Mouse (Mus musculus): ENCODE measurements at regions not wholly inside any gene's neighbourhood (a gene's known extent, or its start where the extent isn't known, plus 50 kb on each side); places are given as distances from the start of the nearest gene placed in this dataset.
A peak's percentile ranks its signal among the peaks of the same experiment; 100 is the strongest.

DNA sequence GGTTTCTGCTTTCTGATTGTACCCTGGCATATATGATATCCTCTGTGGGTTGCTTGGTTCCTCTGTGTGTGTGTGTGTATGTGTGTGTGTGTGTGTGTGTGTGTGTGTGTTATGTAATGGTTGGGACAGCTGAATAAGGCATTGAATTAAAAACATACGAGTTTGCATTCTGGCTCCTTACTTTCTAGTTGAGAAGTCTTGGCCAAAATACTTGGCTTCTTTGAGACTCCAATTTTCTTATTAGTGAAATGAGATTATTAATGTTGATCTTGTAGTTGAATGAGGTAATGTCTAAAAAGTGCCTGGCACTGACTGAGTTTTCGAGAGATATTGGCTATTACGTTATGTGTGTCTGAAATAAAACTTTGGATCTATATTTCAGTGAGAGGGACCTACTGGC, 88.0 kb upstream of the Serp2 start:
- Histone ChIP-seq H3K27me3 (ENCODE audit: control insufficient read depth, insufficient read depth, low read depth, low read length) (no peaks in the 10 kb centered on the region), H3K9me3 (replicated peaks; ENCODE audit: control insufficient read depth, low read length) (no peaks in the 10 kb centered on the region), H3K36me3 (ENCODE audit: control insufficient read depth, insufficient read depth) (no peaks in the 10 kb centered on the region), H3K4me3 (ENCODE audit: low read depth, low read length) (no peak overlapping the region), H3K9ac (ENCODE audit: low read depth, low read length) (no peak overlapping the region), H3K4me1 (ENCODE audit: control insufficient read depth, low read depth, low read length) (peaks cover 2% of the 10 kb centered on the region), H3K4me2 (ENCODE audit: low read depth, low read length) (no peak overlapping the region), H3K27ac (ENCODE audit: low read length) (no peak overlapping the region)
- no peak for ATAC-seq (ENCODE audit: low read depth)
- WGBS (ENCODE audit: insufficient replicate concordance): 60% methylated on average over 3 of the region's 3 CpGs

DNA sequence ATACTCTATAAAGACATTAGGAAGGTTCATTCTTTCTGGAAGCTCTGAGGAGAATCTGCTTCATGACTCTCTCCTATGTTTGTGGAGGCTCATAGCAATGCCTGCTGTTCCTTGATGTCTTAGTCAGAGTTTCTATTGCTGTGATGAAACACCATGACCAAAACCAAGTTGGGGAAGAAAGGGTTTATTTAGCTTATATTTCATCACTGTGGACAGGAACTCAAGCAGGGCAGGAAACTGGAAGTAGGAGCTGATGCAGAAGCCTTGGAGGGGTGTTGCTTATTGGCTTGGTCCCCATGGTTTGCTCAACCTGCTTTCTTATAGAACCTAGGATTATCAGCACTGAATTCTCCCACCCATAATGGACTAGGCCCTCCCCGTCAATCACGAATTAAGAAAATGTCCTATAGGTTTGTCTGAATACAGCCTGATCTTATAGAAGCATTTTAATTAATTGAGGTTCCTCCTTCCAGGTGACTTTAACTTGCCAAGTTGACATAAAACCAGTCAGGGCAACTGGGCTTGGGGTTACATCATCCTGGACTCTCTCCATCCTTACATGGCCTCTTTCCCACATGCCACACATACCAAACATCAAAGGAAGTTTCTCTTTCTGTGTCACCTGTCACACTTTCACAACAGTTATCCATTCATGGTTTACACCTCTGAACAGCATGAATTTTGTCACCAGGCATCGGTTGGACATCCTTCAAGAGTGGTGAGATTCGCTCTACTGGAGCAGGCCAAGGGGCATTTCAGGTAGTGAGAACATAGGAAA, 85.3 kb upstream of the Serp2 start:
- H3K4me2 ChIP-seq (ENCODE audit: low read depth, low read length): no peak overlapping the region
- no peaks in the 10 kb centered on the region for H3K27me3 ChIP-seq (ENCODE audit: control insufficient read depth, insufficient read depth, low read depth, low read length)
- no peak overlapping the region for H3K27ac ChIP-seq (ENCODE audit: low read length)
- 69% methylated on average over 4 of the region's 4 CpGs for WGBS (ENCODE audit: insufficient replicate concordance)
- ATAC-seq (ENCODE audit: low read depth): peak; percentile 27; the same call in 1 of the 2 replicates
- H3K9me3 ChIP-seq (replicated peaks; ENCODE audit: control insufficient read depth, low read length): no peaks in the 10 kb centered on the region
- H3K4me3 ChIP-seq (ENCODE audit: low read depth, low read length): no peak overlapping the region
- no peaks in the 10 kb centered on the region for H3K4me1 ChIP-seq (ENCODE audit: control insufficient read depth, low read depth, low read length)
- H3K36me3 ChIP-seq (ENCODE audit: control insufficient read depth, insufficient read depth): no peaks in the 10 kb centered on the region
- H3K9ac ChIP-seq (ENCODE audit: low read depth, low read length): no peak overlapping the region

DNA sequence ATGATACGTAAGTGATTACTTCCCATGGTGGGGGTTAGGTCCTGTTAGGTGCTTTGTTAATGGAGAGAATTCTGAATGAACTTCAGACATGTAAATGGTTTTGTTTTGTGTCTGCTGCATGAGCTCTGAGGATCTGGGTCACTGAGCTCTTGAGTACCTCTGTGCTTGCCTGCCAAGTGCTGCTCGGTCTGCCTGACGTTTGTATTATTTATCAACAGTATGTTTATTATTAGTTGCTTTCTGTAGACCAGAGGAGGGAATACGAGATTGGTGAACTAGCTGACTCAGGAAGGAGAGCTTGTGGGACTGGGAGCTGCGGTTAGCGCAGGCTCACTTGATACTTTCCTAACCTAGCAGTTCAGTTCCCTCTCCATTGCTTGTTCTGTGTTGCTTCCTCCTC, 76.5 kb upstream of the Serp2 start:
- no peak for ATAC-seq (ENCODE audit: low read depth)
- 67% methylated on average over 6 of the region's 6 CpGs for WGBS (ENCODE audit: insufficient replicate concordance)
- Histone ChIP-seq H3K27me3 (ENCODE audit: control insufficient read depth, insufficient read depth, low read depth, low read length) (no peaks in the 10 kb centered on the region), H3K4me3 (ENCODE audit: low read depth, low read length) (no peak overlapping the region), H3K4me2 (ENCODE audit: low read depth, low read length) (no peak overlapping the region), H3K27ac (ENCODE audit: low read length) (no peak overlapping the region), H3K4me1 (ENCODE audit: control insufficient read depth, low read depth, low read length) (no peaks in the 10 kb centered on the region), H3K36me3 (ENCODE audit: control insufficient read depth, insufficient read depth) (no peaks in the 10 kb centered on the region), H3K9me3 (replicated peaks; ENCODE audit: control insufficient read depth, low read length) (no peaks in the 10 kb centered on the region), H3K9ac (ENCODE audit: low read depth, low read length) (no peak overlapping the region)

DNA sequence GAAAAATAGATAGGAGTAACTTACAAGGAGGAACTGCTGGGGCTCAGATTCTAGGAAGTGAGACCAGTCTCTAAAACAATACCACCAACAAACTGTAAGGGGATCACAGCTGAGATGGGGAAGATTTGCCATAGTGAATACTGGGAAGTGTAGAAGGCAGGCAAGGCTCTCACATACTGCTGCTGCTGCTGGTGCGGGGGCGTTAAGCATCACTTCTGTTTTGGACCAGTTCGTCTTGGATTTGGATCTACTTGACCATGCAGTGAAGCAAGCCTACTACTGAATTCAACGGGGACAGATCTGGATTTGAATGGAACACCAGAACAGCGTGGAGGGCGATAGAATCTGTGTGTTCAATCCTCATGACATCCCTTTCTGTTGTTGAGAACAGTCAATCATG, 76.1 kb upstream of the Serp2 start:
- no peaks in the 10 kb centered on the region for H3K27me3 ChIP-seq (ENCODE audit: control insufficient read depth, insufficient read depth, low read depth, low read length)
- no peak overlapping the region for H3K4me2 ChIP-seq (ENCODE audit: low read depth, low read length)
- 70% methylated on average over 6 of the region's 6 CpGs for WGBS (ENCODE audit: insufficient replicate concordance)
- no peak for ATAC-seq (ENCODE audit: low read depth)
- no peaks in the 10 kb centered on the region for H3K9me3 ChIP-seq (replicated peaks; ENCODE audit: control insufficient read depth, low read length)
- H3K9ac ChIP-seq (ENCODE audit: low read depth, low read length): no peak overlapping the region
- H3K4me1 ChIP-seq (ENCODE audit: control insufficient read depth, low read depth, low read length): no peaks in the 10 kb centered on the region
- H3K36me3 ChIP-seq (ENCODE audit: control insufficient read depth, insufficient read depth): no peaks in the 10 kb centered on the region
- H3K4me3 ChIP-seq (ENCODE audit: low read depth, low read length): no peak overlapping the region
- H3K27ac ChIP-seq (ENCODE audit: low read length): no peak overlapping the region

DNA sequence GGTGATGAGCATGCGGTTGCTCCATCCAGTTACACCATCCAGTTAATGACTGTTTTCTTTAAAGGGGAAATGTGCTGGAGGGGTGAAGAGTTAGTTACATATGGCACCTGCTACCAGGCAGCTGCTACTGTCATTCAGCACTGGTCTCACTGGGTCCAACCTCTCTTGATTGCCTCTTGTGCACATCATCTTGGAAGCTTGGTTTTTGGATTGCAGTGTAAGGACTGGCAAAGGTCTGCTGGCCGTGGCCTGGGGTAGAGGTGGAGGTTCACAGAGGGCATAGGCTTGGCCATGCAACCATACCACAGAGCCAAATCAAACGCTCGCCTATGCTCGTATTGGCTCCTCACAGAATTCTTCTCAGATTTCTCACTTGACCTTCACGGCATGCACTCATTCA, 75.1 kb upstream of the Serp2 start:
- Histone ChIP-seq H3K27ac (ENCODE audit: low read length) (no peak overlapping the region), H3K4me3 (ENCODE audit: low read depth, low read length) (no peak overlapping the region), H3K27me3 (ENCODE audit: control insufficient read depth, insufficient read depth, low read depth, low read length) (no peaks in the 10 kb centered on the region), H3K4me2 (ENCODE audit: low read depth, low read length) (no peak overlapping the region), H3K4me1 (ENCODE audit: control insufficient read depth, low read depth, low read length) (no peaks in the 10 kb centered on the region), H3K9ac (ENCODE audit: low read depth, low read length) (no peak overlapping the region), H3K9me3 (replicated peaks; ENCODE audit: control insufficient read depth, low read length) (no peaks in the 10 kb centered on the region), H3K36me3 (ENCODE audit: control insufficient read depth, insufficient read depth) (no peaks in the 10 kb centered on the region)
- no peak for ATAC-seq (ENCODE audit: low read depth)
- WGBS (ENCODE audit: insufficient replicate concordance): 61% methylated on average over 6 of the region's 6 CpGs

DNA sequence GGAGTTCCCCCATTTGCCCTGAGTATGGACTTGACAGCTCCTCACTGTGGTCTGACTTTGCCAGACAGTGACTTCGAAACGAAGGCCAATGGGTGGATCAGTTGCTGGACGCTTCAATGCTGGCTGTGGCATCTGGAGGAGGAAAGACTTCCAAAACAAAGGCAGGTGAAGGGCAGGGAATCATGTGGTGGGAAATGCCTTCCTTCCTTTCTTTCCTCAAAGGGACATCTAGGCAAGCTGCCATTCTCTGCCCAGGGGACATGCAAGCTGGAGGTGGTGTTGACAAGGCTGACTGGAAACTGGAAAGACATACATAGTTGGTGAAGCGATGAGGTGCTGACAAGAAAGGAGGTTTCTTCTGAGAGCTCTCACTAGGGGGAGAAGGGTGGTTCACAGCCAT, 74.5 kb upstream of the Serp2 start:
- H3K27ac ChIP-seq (ENCODE audit: low read length): no peak overlapping the region
- WGBS (ENCODE audit: insufficient replicate concordance): 67% methylated on average over 4 of the region's 4 CpGs
- H3K9ac ChIP-seq (ENCODE audit: low read depth, low read length): no peak overlapping the region
- H3K4me3 ChIP-seq (ENCODE audit: low read depth, low read length): no peak overlapping the region
- no peaks in the 10 kb centered on the region for H3K36me3 ChIP-seq (ENCODE audit: control insufficient read depth, insufficient read depth)
- no peaks in the 10 kb centered on the region for H3K9me3 ChIP-seq (replicated peaks; ENCODE audit: control insufficient read depth, low read length)
- no peak overlapping the region for H3K4me2 ChIP-seq (ENCODE audit: low read depth, low read length)
- no peaks in the 10 kb centered on the region for H3K4me1 ChIP-seq (ENCODE audit: control insufficient read depth, low read depth, low read length)
- H3K27me3 ChIP-seq (ENCODE audit: control insufficient read depth, insufficient read depth, low read depth, low read length): no peaks in the 10 kb centered on the region
- no peak for ATAC-seq (ENCODE audit: low read depth)

DNA sequence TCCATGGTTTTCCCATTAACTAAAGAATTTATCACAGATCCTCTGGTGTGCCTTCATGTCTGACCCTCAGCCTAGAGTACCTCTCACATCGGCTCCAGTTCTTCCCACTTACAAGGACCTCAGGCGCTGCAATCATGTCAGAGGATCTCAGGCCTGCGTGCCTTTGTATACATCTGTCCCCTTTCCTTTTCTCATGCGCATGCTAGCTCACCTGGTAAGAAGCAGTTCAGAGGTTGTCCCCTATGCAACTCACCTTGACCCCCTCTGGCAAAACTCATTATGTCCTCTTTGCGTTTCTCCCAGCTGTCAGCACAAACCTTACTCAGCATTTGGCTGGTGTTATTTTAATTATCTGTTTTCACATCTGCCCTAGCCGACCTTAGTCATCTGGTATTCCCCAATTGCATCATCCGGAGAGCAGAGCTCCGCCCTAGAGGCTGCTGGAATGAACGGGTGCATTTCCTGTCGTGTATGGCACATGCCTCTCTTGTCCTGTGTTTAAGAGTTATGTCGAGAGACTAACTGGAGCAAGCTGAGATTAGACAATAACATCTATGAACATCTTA, 73.3 kb upstream of the Serp2 start:
- Histone ChIP-seq H3K4me3 (ENCODE audit: low read depth, low read length) (no peak overlapping the region), H3K9me3 (replicated peaks; ENCODE audit: control insufficient read depth, low read length) (no peaks in the 10 kb centered on the region), H3K36me3 (ENCODE audit: control insufficient read depth, insufficient read depth) (no peaks in the 10 kb centered on the region), H3K9ac (ENCODE audit: low read depth, low read length) (no peak overlapping the region), H3K4me1 (ENCODE audit: control insufficient read depth, low read depth, low read length) (peaks cover under 1% of the 10 kb centered on the region; the same call in 1 of the 2 replicates), H3K27me3 (ENCODE audit: control insufficient read depth, insufficient read depth, low read depth, low read length) (no peaks in the 10 kb centered on the region), H3K4me2 (ENCODE audit: low read depth, low read length) (no peak overlapping the region), H3K27ac (ENCODE audit: low read length) (no peak overlapping the region)
- no peak for ATAC-seq (ENCODE audit: low read depth)
- 56% methylated on average over 11 of the region's 11 CpGs for WGBS (ENCODE audit: insufficient replicate concordance)

DNA sequence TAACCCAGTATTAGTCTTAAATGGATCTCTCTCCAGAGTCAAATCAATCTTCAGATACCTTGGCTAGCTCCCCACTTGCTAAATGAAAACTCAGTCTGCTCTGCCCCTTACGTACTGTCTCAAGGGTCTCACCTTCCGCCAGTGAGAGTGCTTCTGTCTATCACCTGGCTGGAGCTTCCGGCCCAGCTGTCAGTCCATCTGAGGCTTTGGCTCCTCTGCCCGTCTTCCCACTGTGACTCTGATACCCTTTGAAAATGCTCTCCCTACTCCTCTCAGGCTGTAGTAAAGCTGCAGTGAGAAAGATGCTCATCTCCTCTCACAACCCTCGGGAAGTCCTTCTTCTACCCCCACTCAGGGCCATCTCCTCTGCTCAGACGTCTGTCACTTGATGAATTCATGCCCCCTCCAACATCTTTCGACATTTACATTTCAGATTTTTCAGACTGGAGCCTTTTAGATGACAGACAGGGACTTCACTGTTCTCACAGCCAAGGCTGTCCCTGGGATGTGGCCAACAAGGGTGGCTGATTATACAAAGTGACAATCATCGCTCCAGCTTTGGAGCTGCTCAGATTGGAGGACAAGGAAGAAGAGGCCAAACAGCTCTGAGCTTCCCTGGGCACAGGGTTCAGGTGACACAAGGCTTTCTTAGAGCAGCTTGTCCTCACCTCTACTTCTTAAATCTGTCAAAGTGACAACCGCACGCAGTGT, 71.6 kb upstream of the Serp2 start:
- 69% methylated on average over 10 of the region's 10 CpGs for WGBS (ENCODE audit: insufficient replicate concordance)
- Histone ChIP-seq H3K4me1 (ENCODE audit: control insufficient read depth, low read depth, low read length) (peaks cover 13% of the 10 kb centered on the region), H3K4me3 (ENCODE audit: low read depth, low read length) (no peak overlapping the region), H3K27me3 (ENCODE audit: control insufficient read depth, insufficient read depth, low read depth, low read length) (no peaks in the 10 kb centered on the region; the same call in 1 of the 2 replicates), H3K4me2 (ENCODE audit: low read depth, low read length) (no peak overlapping the region), H3K36me3 (ENCODE audit: control insufficient read depth, insufficient read depth) (no peaks in the 10 kb centered on the region), H3K9ac (ENCODE audit: low read depth, low read length) (no peak overlapping the region), H3K27ac (ENCODE audit: low read length) (no peak overlapping the region), H3K9me3 (replicated peaks; ENCODE audit: control insufficient read depth, low read length) (no peaks in the 10 kb centered on the region)
- ATAC-seq (ENCODE audit: low read depth): no peak

All from liver, embryonic 16.5 days (tissue).